Mouse (Mus musculus): ENCODE measurements around the gene Mars2.

Mars2 gene

GRCm38 (mm10) chr1:55223026-55223425 lies 14.0 kb upstream of the Mars2 start:
- no peak for DNase-seq (ENCODE audit: low read depth)

- DNase-seq (ENCODE audit: low read depth) = no peak
Measured at GRCm38 (mm10) chr1:55224111-55224510, 12.9 kb upstream of the Mars2 start.

- DNase-seq (ENCODE audit: low read depth) = no peak
Measured at GRCm38 (mm10) chr1:55225398-55225797, 11.6 kb upstream of the Mars2 start.

- DNase-seq (ENCODE audit: low read depth) = no peak
Measured at GRCm38 (mm10) chr1:55226011-55226857, 10.7 kb upstream of the Mars2 start, which contains the start of gene Rftn2. Gene Rftn2 (minus strand): TSS chr1:55226782.

GRCm38 (mm10) chr1:55227376-55227775 lies 9.6 kb upstream of the Mars2 start:
- no peak for DNase-seq (ENCODE audit: low read depth)

- DNase-seq (ENCODE audit: low read depth) = no peak
Measured at GRCm38 (mm10) chr1:55228256-55228884, 8.6 kb upstream of the Mars2 start.

GRCm38 (mm10) chr1:55234910-55235520 lies 2.0 kb upstream of the Mars2 start:
- DNase-seq (ENCODE audit: low read depth) = no peak

GRCm38 (mm10) chr1:55236487-55236886 lies 490 bp upstream of the Mars2 start:
- no peak for DNase-seq (ENCODE audit: low read depth)

GRCm38 (mm10) chr1:55237643-55238161 lies 725 bp downstream of the Mars2 start:
- peak; percentile 23 for DNase-seq (ENCODE audit: low read depth)

- DNase-seq (ENCODE audit: low read depth) = peak; percentile 21
Measured at GRCm38 (mm10) chr1:55238496-55238895, 1.5 kb downstream of the Mars2 start.

- peak; percentile 83 for DNase-seq (ENCODE audit: low read depth)
Measured at GRCm38 (mm10) chr1:55239237-55239636, 2.3 kb downstream of the Mars2 start.

GRCm38 (mm10) chr1:55246374-55246773 lies 9.4 kb downstream of the Mars2 start:
- no peak for DNase-seq (ENCODE audit: low read depth)

- no peak for DNase-seq (ENCODE audit: low read depth)
Measured at GRCm38 (mm10) chr1:55264385-55264784, 27.4 kb downstream of the Mars2 start.

GRCm38 (mm10) chr1:55265447-55265846 lies 28.5 kb downstream of the Mars2 start:
- no peak for DNase-seq (ENCODE audit: low read depth)

- DNase-seq (ENCODE audit: low read depth) = no peak
Measured at GRCm38 (mm10) chr1:55279081-55279480, 42.1 kb downstream of the Mars2 start.
